Mouse (Mus musculus) telencephalon, adult 2 months (tissue): ENCODE measurements around the gene Timp4.

Experiments
- DNase-seq: peaks from one replicate; pipeline ENCODE4 v3.0.0-alpha.2; 2011; ENCODE audit warnings: low read depth, low spot score

Gene Timp4

GRCm38 (mm10) chr6:115200753-115201152 is 51.3 kb downstream of the Timp4 start:
- DNase-seq, result no peak
